25 mouse cellular contexts compared by ENCODE assay signal in the genomic region with DNA sequence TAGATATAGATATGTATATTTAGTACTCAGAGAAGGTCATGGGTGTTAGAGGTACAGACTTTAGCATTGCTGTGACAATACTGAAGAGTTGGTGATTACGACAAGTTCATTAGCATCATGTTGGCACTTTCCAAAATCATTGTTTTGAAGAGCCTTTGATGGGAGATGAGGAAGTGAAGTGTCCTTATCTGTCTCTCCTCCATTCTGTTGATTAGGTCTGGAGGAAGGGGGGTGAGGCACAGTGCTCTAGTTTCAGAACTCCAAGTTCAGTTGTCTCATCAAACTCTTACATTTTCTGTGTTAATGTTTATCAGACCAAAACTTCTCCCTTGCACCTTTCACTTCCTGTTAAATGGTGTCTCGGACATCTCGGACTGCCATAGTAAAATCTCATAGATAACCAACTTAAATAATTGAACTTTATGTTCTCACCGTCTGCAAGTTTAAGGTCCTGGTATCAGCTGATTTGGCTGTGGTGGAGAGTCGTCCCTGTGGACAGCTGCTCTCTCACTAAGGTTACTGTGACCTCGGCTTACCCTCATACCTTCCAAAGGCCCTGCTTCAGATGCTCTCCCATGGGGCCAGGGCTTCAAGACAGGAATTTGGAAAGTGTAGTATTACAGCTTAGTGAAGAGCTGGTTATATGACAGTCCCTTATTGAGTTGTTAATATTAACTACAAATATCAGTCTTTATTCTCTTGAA.
"Had no signal": no experiment of that assay in that cellular context is flagged by ENCODE, and none has a peak within 500 bp of the region (broad histone marks: within the 10 kb centered on the region; RNA-seq: fewer than 3 reads in every experiment).

No protein-coding gene starts in this region.

- H3K4me2 ChIP-seq: heart, embryonic 11.5 days; heart, embryonic 13.5 days; heart, embryonic 15.5 days; hindbrain, embryonic 13.5 days; hindbrain, embryonic 15.5 days; kidney, embryonic 15.5 days; limb, embryonic 13.5 days; limb, embryonic 15.5 days; liver, embryonic 12.5 days had no signal

- DNase-seq: heart, adult 11 months; heart, adult 2 months; heart, postnatal 14 days; heart, postnatal 36 days; kidney, adult 11 months; kidney, adult 2 months; kidney, adult 9 months; kidney, postnatal 14 days; kidney, postnatal 36 days; layer of hippocampus, adult 9-11 months; layer of hippocampus, postnatal 36 days; left cerebral cortex, postnatal 4 days had no signal

- ATAC-seq: hindbrain, postnatal 0 days; intestine, embryonic 16.5 days; liver, embryonic 12.5 days had no signal

- H3K36me3 ChIP-seq: hindbrain, embryonic 15.5 days had no signal

- H3K4me1 ChIP-seq: heart, embryonic 13.5 days; heart, embryonic 15.5 days; hindbrain, embryonic 13.5 days; hindbrain, embryonic 15.5 days; kidney, embryonic 15.5 days; limb, embryonic 13.5 days; limb, embryonic 15.5 days; liver, embryonic 12.5 days had no signal

- H3K27ac ChIP-seq: heart, adult 2 months; heart, embryonic 13.5 days; heart, embryonic 15.5 days; hindbrain, embryonic 13.5 days; hindbrain, embryonic 15.5 days; hindbrain, postnatal 0 days; kidney, embryonic 15.5 days; kidney, postnatal 0 days; limb, embryonic 13.5 days; limb, embryonic 15.5 days; liver, embryonic 12.5 days; liver, embryonic 14.5 days had no signal

- H3K9ac ChIP-seq: heart, embryonic 13.5 days; heart, embryonic 15.5 days; hindbrain, embryonic 13.5 days; hindbrain, embryonic 15.5 days; kidney, embryonic 15.5 days; limb, embryonic 13.5 days; limb, embryonic 15.5 days; liver, embryonic 12.5 days; liver, embryonic 14.5 days had no signal

- H3K27me3 ChIP-seq: heart, embryonic 13.5 days; heart, embryonic 15.5 days; hindbrain, embryonic 13.5 days; hindbrain, embryonic 15.5 days; kidney, embryonic 15.5 days; limb, embryonic 13.5 days; limb, embryonic 15.5 days; liver, embryonic 12.5 days had no signal

- H3K4me3 ChIP-seq: heart, adult 2 months; heart, embryonic 13.5 days; heart, embryonic 15.5 days; hindbrain, embryonic 13.5 days; hindbrain, embryonic 15.5 days; kidney, embryonic 15.5 days; limb, embryonic 13.5 days; limb, embryonic 15.5 days; liver, embryonic 12.5 days had no signal

- H3K9me3 ChIP-seq: heart, embryonic 13.5 days; heart, embryonic 15.5 days; hindbrain, embryonic 13.5 days; hindbrain, embryonic 15.5 days; kidney, embryonic 15.5 days; limb, embryonic 13.5 days; limb, embryonic 15.5 days; liver, embryonic 12.5 days had no signal
